ENCODE assay signal across 24 mouse cellular contexts in genomic region chr15:74453810-74454209, GRCm38 (mm10).
DNase-seq lines count a peak whose midpoint lies in the region; ATAC-seq lines count a peak whose summit lies in the region.
"Had no signal": no experiment of that assay in that cellular context is flagged by ENCODE, and none has a peak within 500 bp of the region (broad histone marks: within the 10 kb centered on the region; RNA-seq: fewer than 3 reads in every experiment).

No protein-coding gene starts in this region.

- H3K9ac ChIP-seq in embryonic facial prominence, embryonic 14.5 days (ENCODE audit: low read depth, low read length): no peak overlapping the region
- H3K9ac ChIP-seq: embryonic facial prominence, embryonic 15.5 days; forebrain, postnatal 0 days; hindbrain, embryonic 13.5 days; intestine, embryonic 15.5 days had no signal

- peak; percentile 37; the same call in 1 of the 2 replicates for ATAC-seq in embryonic facial prominence, embryonic 14.5 days (ENCODE audit: low read depth)
- peak; percentile 58 for ATAC-seq in common myeloid progenitor, adult 5-6 weeks (replicated peaks; ENCODE audit: low read depth, poor library complexity, severe bottlenecking)
- ATAC-seq: activated CD4-positive, CD25-positive, alpha-beta regulatory T cell, adult 4 months; CD4-positive, CD25-positive, alpha-beta regulatory T cell, adult 4 months; forebrain, embryonic 14.5 days; forebrain, postnatal 0 days; hindbrain, embryonic 16.5 days; intestine, embryonic 15.5 days had no signal

- H3K4me2 ChIP-seq in embryonic facial prominence, embryonic 14.5 days (ENCODE audit: low read depth, low read length): no peak overlapping the region
- H3K4me2 ChIP-seq: embryonic facial prominence, embryonic 15.5 days; heart, embryonic 11.5 days; hindbrain, embryonic 13.5 days; intestine, embryonic 15.5 days had no signal

- peaks cover 16% of the 10 kb centered on the region for H3K4me1 ChIP-seq in embryonic facial prominence, embryonic 14.5 days (ENCODE audit: control insufficient read depth, insufficient read depth, low read length)
- H3K4me1 ChIP-seq in embryonic facial prominence, embryonic 10.5 days: peaks cover 33% of the 10 kb centered on the region

- H3K36me3 ChIP-seq in embryonic facial prominence, embryonic 14.5 days (ENCODE audit: control insufficient read depth, insufficient read depth, low read length): no peaks in the 10 kb centered on the region
- no peaks in the 10 kb centered on the region for H3K36me3 ChIP-seq in embryonic facial prominence, embryonic 10.5 days (replicated peaks)
- H3K36me3 ChIP-seq: embryonic facial prominence, embryonic 15.5 days; hindbrain, embryonic 10.5 days; hindbrain, embryonic 13.5 days; intestine, embryonic 15.5 days had no signal

- H3K4me3 ChIP-seq in embryonic facial prominence, embryonic 14.5 days (ENCODE audit: low read depth, low read length): no peak overlapping the region
- no peak overlapping the region for H3K4me3 ChIP-seq in embryonic facial prominence, embryonic 10.5 days
- H3K4me3 ChIP-seq: embryonic facial prominence, embryonic 15.5 days; hindbrain, embryonic 10.5 days; hindbrain, embryonic 13.5 days; intestine, embryonic 15.5 days had no signal

- WGBS in embryonic facial prominence, embryonic 14.5 days: 68% methylated on average over 6 of the region's 6 CpGs
- WGBS in embryonic facial prominence, embryonic 10.5 days: 85% methylated on average over 6 of the region's 6 CpGs

- peak; percentile 54 for DNase-seq in cerebellum, adult 9-11 months
- DNase-seq in cerebellum, postnatal 4 days (ENCODE audit: low spot score in 2 of 2): no peak
- peak; percentile 44 for DNase-seq in embryonic facial prominence, embryonic 14.5 days (ENCODE audit: low spot score)
- DNase-seq in embryonic facial prominence, embryonic 10.5 days (ENCODE audit: low spot score): no peak
- DNase-seq in 416B (ENCODE audit: low read depth): peak; percentile 35
- DNase-seq in gastrocnemius, adult 18-20 months (ENCODE audit: low spot score): no peak
- DNase-seq: adrenal gland, adult 8-10 months; adrenal gland, postnatal 25 days; embryo, embryonic 11 days; forebrain, postnatal 0 days; gastrocnemius, postnatal 25 days; heart, adult 18-20 months; kidney, adult 11 months; kidney, adult 8-10 months had no signal

- H3K27me3 ChIP-seq in embryonic facial prominence, embryonic 14.5 days (replicated peaks; ENCODE audit: control insufficient read depth, insufficient read depth, low read length): no peaks in the 10 kb centered on the region
- H3K27me3 ChIP-seq in embryonic facial prominence, embryonic 10.5 days (replicated peaks; ENCODE audit: low read depth, poor library complexity, severe bottlenecking): no peaks in the 10 kb centered on the region
- H3K27me3 ChIP-seq: embryonic facial prominence, embryonic 15.5 days; hindbrain, embryonic 13.5 days had no signal

- H3K27ac ChIP-seq in embryonic facial prominence, embryonic 14.5 days (replicated peaks; ENCODE audit: low read depth, low read length): no peak overlapping the region
- H3K27ac ChIP-seq in embryonic facial prominence, embryonic 10.5 days (replicated peaks): no peak overlapping the region; the same call in 1 of the 2 replicates
- H3K27ac ChIP-seq: embryonic facial prominence, embryonic 15.5 days; hindbrain, embryonic 10.5 days; hindbrain, embryonic 13.5 days; intestine, embryonic 15.5 days had no signal

- H3K9me3 ChIP-seq in embryonic facial prominence, embryonic 14.5 days (ENCODE audit: control insufficient read depth, low read length): no peaks in the 10 kb centered on the region
- H3K9me3 ChIP-seq in embryonic facial prominence, embryonic 10.5 days: no peaks in the 10 kb centered on the region
- H3K9me3 ChIP-seq: embryonic facial prominence, embryonic 15.5 days; hindbrain, embryonic 10.5 days; hindbrain, embryonic 13.5 days; intestine, embryonic 15.5 days had no signal

Comparison
In these comparisons a context has a peak if more than half of its experiments do, and no peak if none do; other contexts are left out.
1. DNase-seq: peak in cerebellum, adult 9-11 months (single experiment), embryonic facial prominence, embryonic 14.5 days (single experiment) and 416B (single experiment); none in cerebellum, postnatal 4 days (0 of 2), embryonic facial prominence, embryonic 10.5 days (single experiment) and gastrocnemius, adult 18-20 months (single experiment).